Mouse (Mus musculus) G1E (cell line): ENCODE measurements around the gene Zdhhc21.

Source experiments
- CTCF ChIP-seq: IDR thresholded peaks from 2 replicates; pipeline ENCODE4 v1.5.1; 2012; ENCODE audit warnings: low read depth, low read length, inconsistent platforms, mixed read lengths
- GATA1 ChIP-seq: IDR thresholded peaks from 2 replicates; pipeline ENCODE4 v1.6.1; 2012; ENCODE audit warnings: borderline replicate concordance, low read length, inconsistent platforms, mixed read lengths
- POLR2AphosphoS5 ChIP-seq: IDR thresholded peaks from 2 replicates; pipeline ENCODE4 v1.6.1; 2012; ENCODE audit warnings: low read depth, low read length, inconsistent platforms; ENCODE audit not compliant: insufficient replicate concordance

DNA sequence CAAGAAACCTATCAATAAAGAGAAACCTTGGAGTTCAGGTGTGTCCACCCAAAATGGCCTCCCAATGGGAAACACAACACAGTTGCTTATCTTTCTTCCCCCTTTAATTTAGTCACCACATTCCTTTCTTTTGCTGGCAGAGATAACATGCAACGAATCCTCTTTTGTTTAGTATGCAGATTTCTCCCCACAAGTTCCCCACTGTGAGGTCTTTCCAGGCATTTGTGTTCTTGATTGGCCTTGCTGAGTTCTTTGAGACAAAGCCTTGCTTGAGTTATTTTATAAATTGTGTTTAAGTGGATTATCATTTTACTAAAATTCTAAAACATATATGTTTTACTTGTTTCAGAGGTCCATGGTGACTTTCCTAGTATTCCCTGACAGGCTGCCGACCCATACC is 26.4 kb upstream of the Zdhhc21 start:
- TF ChIP-seq CTCF (no peak), GATA1 (no peak), POLR2AphosphoS5 (no peak)
